ENCODE assay signal across 15 mouse cellular contexts in genomic region chr8:3191006-3191405, GRCm38 (mm10).
"Had no signal": no experiment of that assay in that cellular context is flagged by ENCODE, and none has a peak within 500 bp of the region (broad histone marks: within the 10 kb centered on the region; RNA-seq: fewer than 3 reads in every experiment).

No protein-coding gene starts in this region.

- H3K4me1 ChIP-seq: neural tube, embryonic 15.5 days; stomach, embryonic 15.5 days had no signal

- H3K4me3 ChIP-seq: neural tube, embryonic 15.5 days; stomach, embryonic 15.5 days had no signal

- H3K27me3 ChIP-seq: neural tube, embryonic 15.5 days; stomach, embryonic 15.5 days had no signal

- H3K27ac ChIP-seq: neural tube, embryonic 15.5 days; stomach, embryonic 15.5 days; stomach, postnatal 0 days had no signal

- H3K4me2 ChIP-seq: neural tube, embryonic 15.5 days; stomach, embryonic 15.5 days had no signal

- H3K9ac ChIP-seq: neural tube, embryonic 15.5 days; stomach, embryonic 15.5 days had no signal

- DNase-seq: retina, postnatal 1 day; right cerebral cortex, adult 18-20 months; right cerebral cortex, postnatal 14 days; right cerebral cortex, postnatal 25 days; right cerebral cortex, postnatal 4 days; spleen, adult 18-20 months; thymus, adult 18-20 months; thymus, adult 2 months; thymus, postnatal 14 days; thymus, postnatal 25 days; thymus, postnatal 36 days; thymus, postnatal 4 days had no signal

- H3K9me3 ChIP-seq: stomach, embryonic 15.5 days had no signal
